Mouse (Mus musculus): Measurements from ENCODE around the gene Lin37.

Gene Lin37

DNA sequence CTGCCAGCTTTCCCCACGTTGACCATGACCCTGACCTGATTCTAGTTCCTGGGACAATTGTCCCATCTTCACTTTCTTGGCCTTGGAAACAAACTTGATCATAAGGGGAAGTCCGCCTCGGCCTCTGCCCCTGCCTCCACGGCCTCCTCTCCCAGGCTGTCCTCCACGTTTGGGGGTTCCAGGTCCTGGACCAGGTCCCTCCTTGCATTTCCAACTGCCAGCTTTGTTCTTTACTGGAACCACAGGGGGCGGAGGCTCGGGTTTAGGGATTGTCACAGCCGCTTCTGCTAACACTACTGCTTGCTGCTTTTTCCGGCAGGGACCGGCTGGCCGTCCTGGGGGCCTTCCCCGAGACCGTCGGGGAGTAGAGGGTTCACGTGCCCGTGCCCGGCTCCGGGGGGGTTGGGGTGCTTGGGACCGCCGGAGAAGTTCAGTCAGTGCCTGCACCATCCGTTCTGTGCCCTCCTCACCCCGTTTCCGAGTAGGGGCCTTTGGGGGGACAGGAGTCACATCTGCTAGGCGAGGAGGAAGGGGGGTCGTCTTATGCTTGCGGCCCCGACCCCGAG is 26.9 kb upstream of the Lin37 start:
- no peak for DNase-seq

DNA sequence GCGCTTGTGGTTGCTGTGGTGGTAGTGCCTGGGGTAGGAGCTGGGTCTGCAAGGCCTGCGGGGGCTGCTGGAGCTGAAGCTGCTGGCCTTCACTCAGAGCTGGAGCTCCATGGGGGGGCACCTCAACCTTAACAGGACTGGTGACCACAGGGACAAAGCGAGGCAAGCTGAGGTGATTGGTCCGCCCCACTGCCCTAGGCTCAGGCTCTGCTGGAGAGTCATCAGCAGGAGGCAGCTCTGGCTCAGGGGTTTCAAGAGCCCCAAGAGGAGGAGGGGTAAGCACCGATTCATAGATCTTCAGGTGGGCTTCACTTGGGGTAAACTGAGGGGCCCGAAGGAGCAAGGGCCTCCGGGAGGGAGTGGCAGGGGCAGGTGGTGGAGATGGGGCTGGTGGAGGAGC is 25.5 kb upstream of the Lin37 start:
- no peak for DNase-seq

DNA sequence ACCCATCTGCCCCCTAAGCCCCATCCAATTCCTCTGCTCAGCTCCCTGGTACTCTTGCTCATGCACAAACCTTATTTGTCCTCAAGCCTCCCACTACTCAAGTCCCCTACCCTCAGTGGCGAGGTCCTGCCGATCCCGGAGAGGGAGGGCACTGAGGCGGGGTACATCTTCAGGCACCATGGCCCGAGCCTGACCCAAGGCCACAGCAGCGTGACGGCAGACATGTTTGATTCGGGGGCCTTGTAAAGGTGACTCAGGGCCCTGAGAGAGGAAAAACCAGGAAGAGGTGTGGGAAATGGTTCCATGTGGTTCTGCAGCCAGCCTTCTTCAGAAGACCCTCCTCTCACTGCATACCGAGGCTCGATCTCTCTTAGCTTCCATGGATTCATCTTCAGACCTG is 24.7 kb upstream of the Lin37 start:
- no peak for DNase-seq

DNA sequence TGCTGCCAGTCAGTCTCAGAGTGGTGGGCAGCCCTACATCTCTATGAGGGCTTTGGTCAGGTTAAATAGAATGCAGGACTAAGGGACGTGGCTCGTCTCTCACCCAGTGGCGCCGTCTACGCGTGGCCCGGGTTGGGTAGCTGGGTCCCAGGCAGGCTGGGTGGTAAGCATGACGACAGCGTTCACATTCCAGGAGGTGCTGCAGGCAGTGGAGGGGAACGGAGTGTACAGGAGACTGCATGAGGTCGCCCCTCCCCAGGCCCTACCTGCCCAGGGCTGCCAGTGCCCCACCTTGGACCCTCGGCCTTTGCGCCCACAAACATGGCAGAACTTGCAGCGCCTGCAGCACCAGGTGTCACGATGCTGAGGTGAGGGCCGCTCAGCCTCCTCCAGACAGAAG is 21.9 kb upstream of the Lin37 start:
- DNase-seq = peak; percentile 45

DNA sequence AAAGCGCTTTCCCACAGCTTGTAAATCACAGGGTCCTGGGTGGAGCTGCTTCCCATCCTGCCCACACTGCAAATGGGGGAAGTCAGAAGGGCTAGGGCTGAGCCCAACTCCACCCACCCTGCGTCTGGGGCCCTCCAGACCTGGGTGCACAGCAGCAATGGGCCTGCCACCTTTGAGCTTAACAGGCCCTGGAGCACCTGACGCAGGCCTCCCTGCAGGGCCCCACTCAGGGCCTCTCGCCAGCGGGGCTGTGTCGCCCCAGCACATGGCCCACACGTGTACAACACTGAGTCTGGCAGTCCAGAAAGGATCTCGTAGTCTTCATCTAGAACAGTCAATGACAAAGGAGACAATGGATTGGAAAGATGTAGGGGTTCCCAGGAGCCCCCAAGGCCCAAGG is 20.3 kb upstream of the Lin37 start:
- DNase-seq = no peak

DNA sequence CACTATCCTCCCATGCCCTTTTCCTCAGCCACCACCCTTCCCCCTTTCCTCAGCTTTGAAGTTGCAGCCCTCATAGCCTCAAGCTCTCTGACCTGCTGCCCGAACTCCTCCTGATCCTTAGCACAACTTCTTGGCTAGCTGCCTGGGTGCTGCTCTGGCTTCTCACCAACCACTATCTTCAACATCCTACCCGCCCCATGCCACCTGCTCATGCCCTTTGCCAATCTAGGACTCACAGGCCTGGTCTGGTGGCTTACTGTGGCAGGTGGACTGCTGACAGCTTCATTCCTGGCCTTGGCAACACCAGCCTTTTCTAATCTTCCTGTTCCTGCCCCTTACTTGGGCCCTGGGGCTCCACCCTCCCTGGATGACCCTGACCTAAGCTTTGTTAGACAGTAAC is 13.3 kb upstream of the Lin37 start:
- DNase-seq = peak; percentile 85

DNA sequence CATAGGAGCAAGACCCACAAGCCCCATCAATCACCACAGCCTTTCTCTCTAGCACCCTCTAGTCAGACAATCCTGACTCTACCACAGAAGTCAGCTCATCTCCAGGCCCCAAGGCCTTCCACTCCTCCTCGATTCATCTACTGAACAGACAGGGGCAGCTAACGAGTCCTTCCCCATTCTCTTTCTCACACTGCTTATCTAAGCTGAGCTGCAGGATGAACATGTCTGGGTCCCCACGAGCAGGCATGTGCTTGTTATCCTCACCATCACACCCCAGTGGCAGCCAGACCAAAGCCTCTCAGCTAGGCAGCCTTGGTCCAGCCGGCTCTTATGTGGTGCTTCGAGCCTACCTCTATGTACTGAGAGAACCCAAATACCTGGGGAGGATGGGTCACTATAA is 12.8 kb upstream of the Lin37 start:
- DNase-seq = no peak

DNA sequence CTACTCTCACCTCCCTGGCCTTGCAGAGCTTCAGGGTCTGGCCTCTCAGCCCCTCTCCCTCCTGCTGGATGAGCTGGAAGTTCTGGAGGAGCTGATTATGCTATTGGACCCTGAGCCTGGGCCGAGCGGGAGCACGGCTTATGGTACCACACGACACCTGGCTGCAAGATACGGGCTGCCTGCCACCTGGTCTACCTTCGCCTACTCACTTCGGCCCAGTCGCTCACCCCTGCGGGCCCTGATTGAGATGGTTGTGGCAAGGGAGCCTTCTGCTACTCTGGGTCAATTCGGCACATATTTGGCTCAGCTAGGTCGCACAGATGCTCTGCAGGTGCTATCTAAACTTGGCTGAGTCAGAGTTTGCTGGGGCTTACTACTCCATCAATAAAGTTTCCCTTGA is 7.9 kb upstream of the Lin37 start:
- DNase-seq = no peak

DNA sequence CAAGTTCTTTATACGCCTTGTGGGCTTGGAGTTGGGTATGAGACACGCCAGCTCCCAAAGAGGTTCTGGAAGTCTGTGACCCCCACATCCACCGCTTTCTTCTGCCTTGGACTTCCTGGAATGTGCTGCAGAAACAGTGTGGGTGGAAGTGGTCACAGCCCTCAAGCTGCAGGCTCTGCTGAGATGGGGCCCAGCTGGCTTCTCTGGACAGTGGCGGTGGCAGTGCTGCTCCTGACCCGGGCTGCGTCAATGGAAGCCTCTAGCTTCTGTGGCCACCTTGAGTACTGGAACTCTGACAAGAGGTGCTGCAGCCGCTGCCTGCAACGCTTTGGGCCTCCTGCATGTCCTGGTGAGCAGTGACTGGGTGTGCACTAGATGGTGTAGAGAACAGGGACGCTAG is 6.4 kb upstream of the Lin37 start:
- no peak for DNase-seq

DNA sequence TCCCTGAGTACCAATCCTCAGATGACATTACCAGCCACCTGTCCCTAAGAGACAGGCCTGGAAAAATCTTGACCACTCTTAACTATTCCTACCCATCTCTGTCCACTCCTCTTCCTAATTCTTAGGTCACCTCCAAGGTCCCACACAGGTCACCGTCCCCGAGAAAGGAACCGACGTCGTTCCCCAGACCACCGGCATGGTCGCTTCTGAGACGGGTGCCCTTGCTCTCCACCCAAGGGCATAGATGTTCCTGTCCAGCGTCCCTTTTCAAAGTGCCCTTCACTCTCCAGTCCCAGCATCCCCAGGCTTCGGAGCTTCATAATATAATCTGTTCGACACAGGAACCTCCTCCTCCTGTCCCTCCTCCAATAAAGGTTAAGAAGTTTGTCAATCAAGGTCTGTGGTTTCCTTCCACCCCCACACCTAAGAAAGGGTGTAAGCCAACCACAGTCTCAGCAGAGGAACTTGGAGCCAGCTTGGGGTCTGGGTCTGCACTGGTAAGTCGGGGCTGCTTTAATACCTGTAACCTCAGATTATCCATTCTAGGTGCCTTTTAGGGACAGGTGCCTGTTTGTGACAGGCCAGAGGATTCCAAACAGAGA is 5.4 kb upstream of the Lin37 start, which contains the start of gene Igflr1:
Igflr1 (plus strand) TSS at position 458 of the 602 bp plus-strand sequence.
- DNase-seq = no peak

DNA sequence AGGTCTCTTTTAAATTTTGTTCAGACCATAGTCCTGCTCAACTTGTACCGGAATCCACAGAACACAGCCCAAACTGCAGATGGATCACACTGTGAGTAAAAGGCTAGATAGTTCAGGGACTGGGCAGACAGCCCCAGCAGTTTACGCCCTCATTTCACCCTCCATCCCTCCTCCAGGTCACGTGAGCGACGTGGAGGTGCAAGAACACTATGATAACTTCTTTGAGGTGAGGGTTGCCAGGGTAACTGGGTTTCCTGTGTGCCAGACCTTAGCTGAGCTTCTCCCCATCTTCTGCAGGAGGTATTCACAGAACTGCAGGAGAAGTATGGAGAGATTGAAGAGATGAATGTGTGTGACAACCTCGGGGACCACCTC is 4.3 kb upstream of the Lin37 start:
- no peak for DNase-seq

DNA sequence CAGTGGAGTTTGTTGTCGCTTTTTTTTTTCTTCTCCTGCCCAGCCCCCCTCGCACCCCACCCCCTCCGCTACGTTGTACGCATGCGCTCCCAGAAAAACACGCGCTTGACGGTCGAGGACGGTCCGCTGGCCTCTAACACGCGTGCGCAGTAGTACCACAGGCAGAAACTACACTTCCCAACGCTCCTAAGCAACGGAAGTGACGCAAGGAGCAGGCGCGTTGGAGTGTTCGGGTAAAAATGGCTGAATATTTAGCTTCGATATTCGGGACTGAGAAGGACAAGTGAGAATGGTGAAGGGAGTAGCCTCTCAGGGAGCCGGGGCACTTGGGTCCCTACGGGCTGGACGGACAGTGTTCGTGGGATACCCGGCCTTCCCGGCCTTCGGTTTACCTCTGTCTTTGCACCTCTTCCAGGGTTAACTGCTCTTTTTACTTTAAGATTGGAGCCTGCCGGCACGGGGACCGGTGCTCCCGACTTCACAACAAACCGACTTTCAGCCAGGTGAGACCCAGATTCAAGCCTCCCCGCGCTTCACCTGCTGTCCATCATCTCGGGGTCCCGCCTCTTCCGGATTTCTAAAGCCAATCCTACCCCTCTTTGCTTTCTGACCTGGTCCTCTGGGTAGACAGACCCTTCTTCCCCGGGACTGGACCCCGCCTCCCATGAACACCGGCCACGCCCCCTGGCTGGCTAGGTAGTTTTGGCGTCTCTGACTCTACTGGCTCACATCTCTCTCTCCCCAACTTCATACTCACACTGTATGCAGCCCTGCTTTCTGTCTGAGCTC is 3.7 kb upstream of the Lin37 start, which contains the start of the genes U2af1l4, Gm49396 and Psenen:
U2af1l4 (plus strand) TSS at position 185 of the 789 bp plus-strand sequence.
Gm49396 (plus strand) TSS at position 228 of the 789 bp plus-strand sequence.
Psenen (minus strand) TSS at position 511 of the 789 bp plus-strand sequence.
- DNase-seq = peak; percentile 97

DNA sequence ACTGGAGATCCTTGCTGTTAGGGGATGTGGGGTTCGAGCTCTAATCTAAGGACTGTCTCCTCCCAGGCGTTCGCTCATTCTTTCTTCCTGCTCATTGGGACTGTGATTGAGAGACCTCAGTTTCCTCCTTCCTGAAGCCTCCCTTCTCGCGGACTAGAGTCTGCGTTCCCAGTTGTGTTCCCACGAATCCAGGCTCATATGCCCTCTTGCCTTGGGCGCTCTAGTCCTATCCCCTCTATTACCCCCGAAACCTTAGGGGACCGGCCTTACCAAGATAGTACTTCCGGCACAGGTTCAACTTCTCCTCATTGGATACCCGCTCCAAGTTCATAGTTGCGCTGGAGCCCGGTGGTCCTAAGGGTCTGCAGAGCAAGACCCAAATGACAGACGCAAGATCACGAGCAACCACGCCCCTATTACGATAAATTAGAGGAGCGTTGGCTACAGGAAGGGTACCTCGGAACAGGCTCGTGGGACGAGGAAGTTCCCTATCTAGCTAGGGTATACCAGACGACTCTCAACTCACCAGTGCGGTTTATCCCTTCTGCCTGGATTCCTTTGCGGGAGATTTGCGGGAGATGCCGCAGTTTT is 3.0 kb upstream of the Lin37 start:
- no peak for DNase-seq

DNA sequence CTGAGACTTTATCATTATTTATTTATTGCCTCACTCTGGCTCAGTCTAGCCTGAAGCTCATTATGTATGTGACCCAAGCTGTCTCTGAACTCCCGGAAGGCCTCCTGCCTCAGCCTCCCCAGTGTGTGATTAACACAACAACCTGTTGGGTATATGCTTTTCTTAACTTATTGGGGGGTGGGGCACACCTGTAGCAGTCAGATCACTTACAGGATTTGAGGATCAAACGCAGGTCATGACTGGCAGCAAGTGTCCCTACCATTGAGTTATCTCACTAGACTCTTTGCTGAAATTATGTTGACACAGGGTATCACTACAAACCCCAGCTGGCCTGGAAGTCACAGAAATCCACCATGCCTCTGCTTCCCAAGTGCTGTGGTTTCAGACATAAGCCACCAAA is 658 bp upstream of the Lin37 start:
- no peak for DNase-seq

DNA sequence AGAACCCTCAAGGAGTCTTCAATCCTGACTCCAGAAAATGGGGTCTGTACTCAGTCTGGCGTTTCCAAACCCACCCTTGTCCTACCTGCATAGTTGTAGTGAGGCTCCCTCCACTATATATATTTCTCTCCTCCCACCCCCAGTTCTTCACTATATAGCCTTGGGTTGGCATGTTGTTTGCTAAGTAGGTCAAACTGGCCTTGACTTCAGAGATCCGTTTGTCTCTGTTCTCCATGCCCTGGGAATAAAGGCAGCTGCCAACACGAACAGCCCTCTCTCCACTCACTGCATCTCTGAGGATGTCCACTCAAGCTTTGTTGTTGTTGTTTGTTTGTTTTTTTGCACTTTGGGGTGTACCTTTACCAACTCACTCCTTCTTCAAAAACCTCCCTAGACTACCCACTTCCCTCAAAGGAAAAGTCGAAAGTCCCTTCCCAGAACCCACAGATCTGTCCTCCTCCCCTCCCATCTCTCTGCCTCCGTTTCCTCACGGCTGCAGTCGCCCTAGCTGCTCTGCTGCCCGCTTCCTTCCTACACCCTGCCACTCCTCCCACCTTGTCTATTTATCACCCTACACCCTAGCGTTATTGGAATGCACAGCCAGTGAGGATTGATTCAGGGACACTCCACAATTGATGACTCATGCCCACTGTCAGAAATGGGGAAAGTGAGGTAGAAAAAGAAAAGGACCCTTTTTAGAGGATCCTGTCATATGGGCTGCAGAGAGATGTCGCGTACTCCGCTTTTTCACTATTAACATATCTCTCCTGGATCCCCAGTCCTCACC is 789 bp downstream of the Lin37 start:
- no peak for DNase-seq

DNA sequence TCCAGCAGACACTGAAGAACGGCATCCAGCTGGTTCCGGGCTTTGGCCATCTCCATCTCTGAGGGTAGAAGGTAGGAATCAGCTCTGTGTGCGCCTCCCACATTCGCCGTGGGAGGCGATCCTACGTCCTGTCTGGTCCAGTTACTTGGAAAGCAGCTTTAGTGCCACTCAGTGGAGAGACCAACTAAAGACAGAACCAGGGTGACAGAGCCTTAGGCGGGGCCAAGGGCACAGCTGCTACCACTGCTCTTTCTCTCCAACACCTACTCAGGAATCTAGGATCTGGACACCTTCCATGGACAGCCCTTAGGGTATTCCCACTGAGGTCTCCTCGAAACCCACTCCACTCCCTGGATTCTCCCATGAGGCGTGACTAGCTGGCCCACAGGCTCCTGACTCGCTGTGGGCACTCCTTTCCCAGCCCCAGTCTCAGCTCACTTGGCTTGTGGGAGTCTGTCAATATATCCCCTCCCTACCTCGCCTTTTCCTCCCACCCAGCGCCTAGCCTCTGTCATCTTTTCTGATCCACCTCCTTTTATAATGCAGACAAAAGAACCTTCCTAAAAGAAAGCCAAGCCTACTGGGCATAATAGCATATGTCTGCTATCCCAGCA is 1.6 kb downstream of the Lin37 start:
- DNase-seq = no peak

DNA sequence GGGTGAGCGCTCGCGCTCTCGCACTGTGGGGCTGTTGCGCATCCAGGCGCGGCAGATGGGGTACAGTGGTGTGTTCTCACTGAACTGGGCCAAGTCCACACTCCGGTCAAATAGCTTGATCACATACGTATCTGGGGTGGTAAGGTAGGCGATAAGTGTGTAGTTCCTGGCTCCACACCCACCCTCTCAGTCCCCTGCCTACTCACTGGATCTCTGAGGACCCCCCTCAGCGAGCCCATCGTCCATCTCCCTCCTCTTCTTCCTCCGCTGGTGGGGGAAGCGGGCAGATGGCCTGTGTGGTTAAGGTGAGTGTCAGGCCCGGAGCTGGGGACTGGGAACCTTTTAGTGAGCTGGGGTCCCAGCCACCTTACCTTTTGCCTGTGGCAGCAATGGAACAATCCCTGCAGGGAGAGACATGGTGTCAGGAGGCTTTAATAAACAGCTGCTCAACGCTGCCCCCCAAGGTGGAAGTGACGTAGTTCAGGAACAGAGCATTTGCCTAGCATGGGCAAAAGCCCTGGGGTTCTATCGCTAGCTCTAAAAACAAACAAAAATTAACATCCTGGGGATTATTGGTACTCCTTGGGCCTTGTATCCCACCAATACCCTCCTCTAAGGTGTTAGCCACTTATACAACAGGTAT is 2.6 kb downstream of the Lin37 start:
- no peak for DNase-seq

DNA sequence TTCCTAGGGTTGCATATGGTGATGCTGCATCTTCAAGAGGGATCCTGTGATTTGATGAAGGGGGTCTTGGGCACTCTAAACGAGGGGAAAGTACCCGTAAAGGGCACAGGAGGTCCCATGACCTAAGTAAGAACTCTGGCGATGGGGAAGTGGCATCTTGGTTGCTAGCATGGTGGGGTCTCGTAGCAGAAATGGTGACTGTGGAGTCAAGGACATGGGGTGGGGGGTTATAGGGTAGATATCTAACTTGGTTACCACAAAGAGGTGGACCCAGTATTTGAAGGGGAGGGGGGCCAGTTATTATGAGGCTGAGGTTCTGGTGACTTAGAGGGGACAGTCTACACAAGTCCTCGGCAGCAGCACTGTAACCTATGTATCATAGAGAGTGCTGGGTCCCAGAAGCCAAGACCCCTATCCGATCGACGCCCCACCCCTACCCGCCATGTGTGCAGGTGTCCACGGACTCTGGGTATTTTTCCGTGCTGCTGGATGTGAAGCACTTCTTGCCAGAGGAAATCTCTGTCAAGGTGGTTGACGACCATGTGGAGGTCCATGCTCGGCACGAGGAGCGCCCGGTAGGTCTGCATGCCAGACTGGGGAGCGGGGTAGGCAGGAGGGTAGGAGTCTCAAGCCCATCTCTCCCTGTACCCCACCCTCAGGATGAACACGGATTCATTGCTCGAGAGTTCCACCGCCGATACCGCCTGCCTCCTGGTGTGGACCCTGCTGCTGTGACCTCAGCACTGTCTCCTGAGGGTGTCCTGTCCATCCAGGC is 5.6 kb downstream of the Lin37 start:
- no peak for DNase-seq

DNA sequence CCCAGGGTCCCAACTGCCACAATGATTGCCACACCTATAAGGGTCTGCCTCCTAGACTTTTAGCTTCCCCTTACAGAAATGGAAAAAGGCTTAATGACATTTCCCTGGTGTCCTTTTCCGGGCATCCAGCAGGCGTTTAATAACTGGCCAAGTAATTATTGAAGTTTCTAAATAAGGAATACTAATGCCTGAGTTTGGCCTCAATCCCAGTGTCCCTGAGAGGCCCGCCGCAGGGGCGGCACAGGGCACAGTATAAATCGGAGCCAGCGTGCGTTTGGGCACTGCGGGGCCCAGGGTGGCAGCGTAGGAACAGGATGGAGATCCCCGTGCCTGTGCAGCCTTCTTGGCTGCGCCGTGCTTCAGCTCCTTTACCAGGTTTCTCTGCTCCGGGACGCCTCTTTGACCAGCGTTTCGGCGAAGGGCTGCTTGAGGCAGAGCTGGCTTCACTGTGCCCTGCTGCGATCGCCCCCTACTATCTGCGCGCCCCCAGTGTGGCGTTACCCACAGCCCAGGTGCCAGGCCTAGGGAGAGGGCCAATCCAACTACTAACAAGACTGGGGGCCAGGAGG is 6.5 kb downstream of the Lin37 start:
- DNase-seq = peak; percentile 54

DNA sequence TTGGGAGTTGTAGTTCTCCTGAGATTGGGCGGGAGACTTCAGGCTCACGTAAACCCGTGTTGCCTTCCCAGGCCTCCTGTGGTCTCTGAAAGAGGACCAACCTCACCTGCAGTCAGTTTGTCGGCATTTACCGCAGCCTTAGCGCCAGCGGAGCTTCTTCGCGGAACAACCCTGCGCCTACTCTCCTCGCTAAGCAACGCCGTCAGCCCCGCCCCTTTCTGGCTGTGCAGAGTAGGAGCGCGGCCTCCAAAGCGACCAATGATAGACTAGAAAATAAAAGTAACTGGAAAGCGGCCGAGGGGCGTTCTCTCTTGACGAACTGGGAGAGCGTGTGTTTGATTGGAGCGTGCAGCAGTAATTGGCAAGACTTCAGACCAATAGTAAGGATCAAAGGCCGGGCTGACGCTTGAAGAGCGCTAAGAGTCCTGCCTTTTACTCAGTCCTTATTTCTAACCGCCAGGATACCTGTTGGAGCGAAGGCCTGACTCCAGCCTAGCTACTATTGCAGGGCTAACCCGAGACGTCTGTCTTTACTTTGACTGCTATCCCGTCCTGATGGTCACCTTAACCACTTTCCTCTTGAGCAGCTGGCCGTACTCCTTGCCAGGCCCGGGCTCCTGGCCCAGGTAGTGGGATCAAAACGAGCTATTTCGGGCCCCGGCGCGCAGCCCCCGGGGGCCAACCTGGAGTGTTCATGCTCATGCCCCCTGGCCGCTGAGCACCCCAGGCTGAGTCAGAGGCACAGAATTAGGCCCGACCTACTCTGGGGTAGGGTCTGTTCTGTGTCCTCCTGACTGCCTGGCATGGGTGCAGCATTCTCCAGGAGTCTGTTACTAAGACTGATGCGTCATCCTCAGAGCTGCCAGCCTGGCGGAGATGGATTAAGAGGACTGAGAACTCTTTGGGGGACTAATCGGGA is 7.3 kb downstream of the Lin37 start, which contains the start of the genes Hspb6 and Proser3:
Hspb6 (plus strand) TSS at position 77 of the 919 bp plus-strand sequence.
Proser3 (minus strand) TSS at position 198 of the 919 bp plus-strand sequence.
- peak; percentile 98 for DNase-seq
